Mouse (Mus musculus): ENCODE results near the gene Gpx1. TPM values are rescaled to one million over a fixed set of nuclear protein-coding genes. Genes with fewer than 3 reads are reported as not detected.

The Gpx1 gene
- not detected in 2 replicates for polyA plus RNA-seq (2012; ENCODE audit: insufficient read depth, insufficient read length, low replicate concordance, missing spikeins)

GRCm38 (mm10) chr9:108338886-108339781 lies at the start of gene Gpx1:
Gpx1 (plus strand) TSS chr9:108338903.
- Histone ChIP-seq H3K27ac (ENCODE audit: insufficient read depth, low read depth, low read length) (peak within 1 kb of the TSS; percentile 77), H3K4me3 (ENCODE audit: insufficient read depth, low read depth, low read length) (peak within 1 kb of the TSS; percentile 68), H3K4me1 (ENCODE audit: control insufficient read depth, insufficient read depth, low read length) (peaks cover 14% of the 10 kb centered on the region)
- WGBS: under 1% methylated on average over 49 of the region's 49 CpGs
- TF ChIP-seq POLR2A (IDR thresholded peaks at IDR 0.05; ENCODE audit: insufficient read depth, low read depth, low read length) (peak; percentile 77), CTCF (IDR thresholded peaks at IDR 0.05; ENCODE audit: insufficient read depth, low read depth, low read length) (no peak)

GRCm38 (mm10) chr9:108289347-108289746 lies 49.4 kb upstream of the Gpx1 start:
- H3K4me3 ChIP-seq (ENCODE audit: insufficient read depth, low read depth, low read length): no peak overlapping the region
- no peaks in the 10 kb centered on the region for H3K4me1 ChIP-seq (ENCODE audit: control insufficient read depth, insufficient read depth, low read length)
- TF ChIP-seq CTCF (IDR thresholded peaks at IDR 0.05; ENCODE audit: insufficient read depth, low read depth, low read length): no peak
- TF ChIP-seq POLR2A (IDR thresholded peaks at IDR 0.05; ENCODE audit: insufficient read depth, low read depth, low read length): no peak
- 65% methylated on average over 2 of the region's 2 CpGs for WGBS
- H3K27ac ChIP-seq (ENCODE audit: insufficient read depth, low read depth, low read length): no peak overlapping the region

GRCm38 (mm10) chr9:108290016-108290750 lies 48.5 kb upstream of the Gpx1 start, which contains the start of gene Nicn1:
Nicn1 (plus strand) TSS chr9:108290429.
- no peaks in the 10 kb centered on the region for H3K4me1 ChIP-seq (ENCODE audit: control insufficient read depth, insufficient read depth, low read length)
- under 1% methylated on average over 32 of the region's 32 CpGs for WGBS
- H3K4me3 ChIP-seq (ENCODE audit: insufficient read depth, low read depth, low read length): peak within 1 kb of the TSS; percentile 58
- H3K27ac ChIP-seq (ENCODE audit: insufficient read depth, low read depth, low read length): peak within 1 kb of the TSS; percentile 32; the same call in 1 of the 2 replicates
- TF ChIP-seq CTCF (IDR thresholded peaks at IDR 0.05; ENCODE audit: insufficient read depth, low read depth, low read length): no peak
- peak; percentile 66 for TF ChIP-seq POLR2A (IDR thresholded peaks at IDR 0.05; ENCODE audit: insufficient read depth, low read depth, low read length)

GRCm38 (mm10) chr9:108290773-108291172 lies 47.9 kb upstream of the Gpx1 start:
- WGBS: 16% methylated on average over 6 of the region's 6 CpGs
- Histone ChIP-seq H3K4me3 (ENCODE audit: insufficient read depth, low read depth, low read length) (peak overlapping the region; percentile 58), H3K27ac (ENCODE audit: insufficient read depth, low read depth, low read length) (no peak overlapping the region), H3K4me1 (ENCODE audit: control insufficient read depth, insufficient read depth, low read length) (no peaks in the 10 kb centered on the region)
- TF ChIP-seq CTCF (IDR thresholded peaks at IDR 0.05; ENCODE audit: insufficient read depth, low read depth, low read length) (no peak), POLR2A (IDR thresholded peaks at IDR 0.05; ENCODE audit: insufficient read depth, low read depth, low read length) (no peak)

- TF ChIP-seq CTCF (IDR thresholded peaks at IDR 0.05; ENCODE audit: insufficient read depth, low read depth, low read length): no peak
- TF ChIP-seq POLR2A (IDR thresholded peaks at IDR 0.05; ENCODE audit: insufficient read depth, low read depth, low read length): no peak
- H3K27ac ChIP-seq (ENCODE audit: insufficient read depth, low read depth, low read length): no peak within 1 kb of the TSS
- H3K4me1 ChIP-seq (ENCODE audit: control insufficient read depth, insufficient read depth, low read length): 0 out of 2 replicates have a peak, but pooled peaks cover 6% of the 10 kb centered on the region
- 29% methylated on average over 18 of the region's 18 CpGs for WGBS
- peak within 1 kb of the TSS; percentile 30 for H3K4me3 ChIP-seq (ENCODE audit: insufficient read depth, low read depth, low read length)
Observed at GRCm38 (mm10) chr9:108296453-108297355, 42.0 kb upstream of the Gpx1 start, which contains the start of gene Amt. Amt (plus strand) TSS chr9:108296853.

- 90% methylated on average over 3 of the region's 3 CpGs for WGBS
- peaks cover 5% of the 10 kb centered on the region; the same call in 1 of the 2 replicates for H3K4me1 ChIP-seq (ENCODE audit: control insufficient read depth, insufficient read depth, low read length)
- TF ChIP-seq POLR2A (IDR thresholded peaks at IDR 0.05; ENCODE audit: insufficient read depth, low read depth, low read length): no peak
- no peak for TF ChIP-seq CTCF (IDR thresholded peaks at IDR 0.05; ENCODE audit: insufficient read depth, low read depth, low read length)
- no peak overlapping the region for H3K4me3 ChIP-seq (ENCODE audit: insufficient read depth, low read depth, low read length)
- no peak overlapping the region for H3K27ac ChIP-seq (ENCODE audit: insufficient read depth, low read depth, low read length)
Observed at GRCm38 (mm10) chr9:108301853-108302252, 36.9 kb upstream of the Gpx1 start.

GRCm38 (mm10) chr9:108304716-108305115 lies 34.0 kb upstream of the Gpx1 start:
- 76% methylated on average over 4 of the region's 4 CpGs for WGBS
- TF ChIP-seq CTCF (IDR thresholded peaks at IDR 0.05; ENCODE audit: insufficient read depth, low read depth, low read length): no peak
- TF ChIP-seq POLR2A (IDR thresholded peaks at IDR 0.05; ENCODE audit: insufficient read depth, low read depth, low read length): no peak
- peaks cover 2% of the 10 kb centered on the region; the same call in 1 of the 2 replicates for H3K4me1 ChIP-seq (ENCODE audit: control insufficient read depth, insufficient read depth, low read length)
- no peak overlapping the region for H3K27ac ChIP-seq (ENCODE audit: insufficient read depth, low read depth, low read length)
- no peak overlapping the region for H3K4me3 ChIP-seq (ENCODE audit: insufficient read depth, low read depth, low read length)

- Histone ChIP-seq H3K4me1 (ENCODE audit: control insufficient read depth, insufficient read depth, low read length) (peaks cover 2% of the 10 kb centered on the region; the same call in 1 of the 2 replicates), H3K27ac (ENCODE audit: insufficient read depth, low read depth, low read length) (peak overlapping the region; percentile 34; the same call in 1 of the 2 replicates), H3K4me3 (ENCODE audit: insufficient read depth, low read depth, low read length) (peak overlapping the region; percentile 59)
- TF ChIP-seq POLR2A (IDR thresholded peaks at IDR 0.05; ENCODE audit: insufficient read depth, low read depth, low read length): no peak
- TF ChIP-seq CTCF (IDR thresholded peaks at IDR 0.05; ENCODE audit: insufficient read depth, low read depth, low read length): no peak
- 0% methylated on average over 1 of the region's 1 CpGs for WGBS
Observed at GRCm38 (mm10) chr9:108305170-108305569, 33.5 kb upstream of the Gpx1 start.

Data from olfactory bulb, adult 2 months (tissue).